Mouse (Mus musculus): ENCODE measurements around the gene Prlhr.

Prlhr gene

GRCm38 (mm10) chr19:60432347-60433129 is 35.6 kb downstream of the Prlhr start:
- no peak for DNase-seq (ENCODE audit: low read depth, low spot score)

- DNase-seq (ENCODE audit: low read depth, low spot score): no peak
These were observed 50.5 kb downstream of the Prlhr start for GRCm38 (mm10) chr19:60417611-60418010.

Data from brain, embryonic 18.5 days (tissue).